Mouse (Mus musculus): Measurements from ENCODE around the gene Ndufs3. TPM values are rescaled to one million over a fixed set of nuclear protein-coding genes. Genes with fewer than 3 reads are reported as not detected.

Ndufs3 gene
- polyA plus RNA-seq, 1 experiment from 2014 or later: 240 TPM

- DNase-seq (ENCODE audit: low spot score) (peak; percentile 71), ATAC-seq (peak; percentile 78)
- Histone ChIP-seq H3K4me3 (ENCODE audit: low read depth, low read length) (peak overlapping the region; percentile 40), H3K4me2 (ENCODE audit: low read length) (peak overlapping the region; percentile 63), H3K9me3 (replicated peaks; ENCODE audit: control insufficient read depth, low read length) (no peaks in the 10 kb centered on the region), H3K36me3 (ENCODE audit: control insufficient read depth, insufficient read depth, low read length) (peaks cover 22% of the 10 kb centered on the region), H3K27me3 (replicated peaks; ENCODE audit: control insufficient read depth, insufficient read depth, low read length) (peaks cover 21% of the 10 kb centered on the region), H3K4me1 (ENCODE audit: control insufficient read depth, insufficient read depth, low read length) (peaks cover 5% of the 10 kb centered on the region; the same call in 1 of the 2 replicates), H3K9ac (ENCODE audit: low read length) (peak overlapping the region; percentile 60), H3K27ac (ENCODE audit: low read depth, low read length) (peak overlapping the region; percentile 44; the same call in 1 of the 2 replicates)
- 6% methylated on average over 129 of the region's 133 CpGs for WGBS
Measured at GRCm38 (mm10) chr2:90889550-90890548, 14.8 kb downstream of the Ndufs3 start.

GRCm38 (mm10) chr2:90887627-90888026, 17.0 kb downstream of the Ndufs3 start:
- 73% methylated on average over 5 of the region's 5 CpGs for WGBS
- Histone ChIP-seq H3K27me3 (replicated peaks; ENCODE audit: control insufficient read depth, insufficient read depth, low read length) (peaks cover 21% of the 10 kb centered on the region), H3K9ac (ENCODE audit: low read length) (peak overlapping the region; percentile 88; the same call in 1 of the 2 replicates)

DNA sequence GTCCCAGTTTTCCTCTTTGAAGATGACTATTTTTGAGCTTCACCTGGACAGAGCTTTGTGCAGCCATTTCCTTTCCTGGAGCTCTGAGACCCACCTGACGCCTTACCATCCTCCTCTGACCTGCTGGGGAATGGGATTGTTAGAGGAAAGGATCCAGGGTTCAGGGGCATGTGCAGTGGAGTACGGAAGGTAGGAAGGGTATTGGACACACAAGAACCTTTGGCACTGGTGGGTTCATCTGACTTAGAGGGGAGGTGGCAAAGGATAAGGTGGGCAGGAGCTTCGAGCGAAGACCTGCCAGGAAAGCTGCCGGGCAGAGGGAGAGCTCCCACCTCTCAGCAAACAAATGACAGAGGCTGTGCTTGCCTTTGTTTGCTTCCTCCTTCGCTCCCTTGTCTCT, 18.2 kb downstream of the Ndufs3 start:
- Histone ChIP-seq H3K4me1 (ENCODE audit: control insufficient read depth, insufficient read depth, low read length) (peaks cover 9% of the 10 kb centered on the region; the same call in 1 of the 2 replicates), H3K4me2 (ENCODE audit: low read length) (peak overlapping the region; percentile 89), H3K4me3 (ENCODE audit: low read depth, low read length) (peak overlapping the region; percentile 63), H3K27me3 (replicated peaks; ENCODE audit: control insufficient read depth, insufficient read depth, low read length) (peaks cover 21% of the 10 kb centered on the region), H3K9ac (ENCODE audit: low read length) (peak overlapping the region; percentile 88), H3K27ac (ENCODE audit: low read depth, low read length) (peak overlapping the region; percentile 84; the same call in 1 of the 2 replicates), H3K9me3 (replicated peaks; ENCODE audit: control insufficient read depth, low read length) (no peaks in the 10 kb centered on the region), H3K36me3 (ENCODE audit: control insufficient read depth, insufficient read depth, low read length) (no peaks in the 10 kb centered on the region)
- 25% methylated on average over 6 of the region's 6 CpGs for WGBS
- ATAC-seq (no peak), DNase-seq (ENCODE audit: low spot score) (no peak)

More at GRCm38 (mm10) chr2:90887627-90888026, 17.0 kb downstream of the Ndufs3 start:
- Histone ChIP-seq H3K36me3 (ENCODE audit: control insufficient read depth, insufficient read depth, low read length) (peaks cover 8% of the 10 kb centered on the region; the same call in 1 of the 2 replicates), H3K9me3 (replicated peaks; ENCODE audit: control insufficient read depth, low read length) (no peaks in the 10 kb centered on the region), H3K4me3 (ENCODE audit: low read depth, low read length) (peak overlapping the region; percentile 63), H3K27ac (ENCODE audit: low read depth, low read length) (no peak overlapping the region), H3K4me2 (ENCODE audit: low read length) (peak overlapping the region; percentile 89), H3K4me1 (ENCODE audit: control insufficient read depth, insufficient read depth, low read length) (peaks cover 9% of the 10 kb centered on the region; the same call in 1 of the 2 replicates)
- DNase-seq (ENCODE audit: low spot score) (no peak), ATAC-seq (no peak)

DNA sequence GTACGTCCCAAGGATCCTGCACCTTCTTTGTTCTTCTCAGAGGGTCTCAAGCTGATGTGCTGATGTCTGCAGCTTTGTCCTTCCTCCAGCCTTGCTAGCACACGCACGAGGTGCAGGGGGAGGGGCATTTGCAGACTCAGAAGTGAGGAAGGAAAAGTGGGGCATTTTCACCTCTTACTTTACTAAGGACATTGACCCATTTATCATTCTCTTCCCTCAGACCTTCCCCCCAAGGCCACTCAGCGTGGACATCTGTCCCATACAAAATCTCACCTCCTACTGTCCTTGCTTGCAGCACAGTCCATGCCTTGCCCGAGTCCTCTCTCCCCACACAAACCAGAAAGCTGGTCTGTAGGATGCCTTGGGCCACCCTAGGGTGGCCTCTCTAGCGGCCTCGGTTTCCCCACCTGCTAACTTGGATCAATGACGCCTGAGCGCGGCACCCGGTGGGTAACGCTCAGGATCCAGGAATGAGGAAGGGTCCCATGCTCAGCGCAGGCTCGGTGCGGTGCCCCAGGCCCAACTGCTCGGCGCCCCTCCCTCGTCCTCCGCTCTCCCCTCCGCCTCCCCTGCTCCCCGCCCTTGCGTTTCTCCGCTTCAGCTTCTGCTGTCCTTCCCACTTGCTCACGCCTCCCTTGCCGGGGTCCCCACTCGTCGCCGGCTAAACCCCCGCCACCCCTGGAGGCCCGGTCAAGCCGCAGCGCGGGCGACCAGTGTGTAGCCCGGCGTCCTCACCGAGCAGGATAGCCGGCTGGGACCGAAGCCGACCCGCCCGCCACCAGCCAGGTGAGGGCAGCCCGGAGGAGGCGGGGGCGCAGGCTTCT, 19.2 kb downstream of the Ndufs3 start, which contains the start of gene C1qtnf4:
Gene C1qtnf4 (plus strand): TSS at position 643 of the 824 bp plus-strand sequence.
- Histone ChIP-seq H3K4me3 (ENCODE audit: low read depth, low read length) (peak within 1 kb of the TSS; percentile 63), H3K4me2 (ENCODE audit: low read length) (peak within 1 kb of the TSS; percentile 89), H3K27me3 (replicated peaks; ENCODE audit: control insufficient read depth, insufficient read depth, low read length) (peaks cover 21% of the 10 kb centered on the region), H3K4me1 (ENCODE audit: control insufficient read depth, insufficient read depth, low read length) (peaks cover 8% of the 10 kb centered on the region; the same call in 1 of the 2 replicates), H3K9ac (ENCODE audit: low read length) (peak within 1 kb of the TSS; percentile 88), H3K27ac (ENCODE audit: low read depth, low read length) (peak within 1 kb of the TSS; percentile 84), H3K36me3 (ENCODE audit: control insufficient read depth, insufficient read depth, low read length) (no peaks in the 10 kb centered on the region), H3K9me3 (replicated peaks; ENCODE audit: control insufficient read depth, low read length) (no peaks in the 10 kb centered on the region)
- ATAC-seq: peak; percentile 73
- DNase-seq (ENCODE audit: low spot score): peak; percentile 74
- WGBS: under 1% methylated on average over 42 of the region's 45 CpGs

- peaks cover under 1% of the 10 kb centered on the region for H3K27me3 ChIP-seq (replicated peaks; ENCODE audit: control insufficient read depth, insufficient read depth, low read length)
- H3K4me1 ChIP-seq (ENCODE audit: control insufficient read depth, insufficient read depth, low read length): peaks cover 4% of the 10 kb centered on the region; the same call in 1 of the 2 replicates
- no peak overlapping the region for H3K4me3 ChIP-seq (ENCODE audit: low read depth, low read length)
- no peaks in the 10 kb centered on the region for H3K36me3 ChIP-seq (ENCODE audit: control insufficient read depth, insufficient read depth, low read length)
- no peak overlapping the region for H3K4me2 ChIP-seq (ENCODE audit: low read length)
- ATAC-seq (no peak), DNase-seq (ENCODE audit: low spot score) (no peak)
- H3K9me3 ChIP-seq (replicated peaks; ENCODE audit: control insufficient read depth, low read length): no peaks in the 10 kb centered on the region
- H3K27ac ChIP-seq (ENCODE audit: low read depth, low read length): no peak overlapping the region
- WGBS: 81% methylated on average over 2 of the region's 2 CpGs
- H3K9ac ChIP-seq (ENCODE audit: low read length): no peak overlapping the region
Measured at GRCm38 (mm10) chr2:90881824-90882223, 22.8 kb downstream of the Ndufs3 start.

GRCm38 (mm10) chr2:90880144-90880785, 24.4 kb downstream of the Ndufs3 start:
- Histone ChIP-seq H3K36me3 (ENCODE audit: control insufficient read depth, insufficient read depth, low read length) (no peaks in the 10 kb centered on the region), H3K4me3 (ENCODE audit: low read depth, low read length) (no peak overlapping the region), H3K9me3 (replicated peaks; ENCODE audit: control insufficient read depth, low read length) (no peaks in the 10 kb centered on the region), H3K27ac (ENCODE audit: low read depth, low read length) (no peak overlapping the region), H3K9ac (ENCODE audit: low read length) (no peak overlapping the region), H3K4me2 (ENCODE audit: low read length) (no peak overlapping the region), H3K27me3 (replicated peaks; ENCODE audit: control insufficient read depth, insufficient read depth, low read length) (no peaks in the 10 kb centered on the region), H3K4me1 (ENCODE audit: control insufficient read depth, insufficient read depth, low read length) (peaks cover 4% of the 10 kb centered on the region; the same call in 1 of the 2 replicates)
- DNase-seq (ENCODE audit: low spot score) (peak; percentile 34), ATAC-seq (no peak)
- WGBS: 10% methylated on average over 6 of the region's 6 CpGs

- Histone ChIP-seq H3K27me3 (replicated peaks; ENCODE audit: control insufficient read depth, insufficient read depth, low read length) (no peaks in the 10 kb centered on the region), H3K27ac (ENCODE audit: low read depth, low read length) (no peak overlapping the region), H3K9ac (ENCODE audit: low read length) (no peak overlapping the region), H3K4me1 (ENCODE audit: control insufficient read depth, insufficient read depth, low read length) (peaks cover 3% of the 10 kb centered on the region; the same call in 1 of the 2 replicates), H3K36me3 (ENCODE audit: control insufficient read depth, insufficient read depth, low read length) (no peaks in the 10 kb centered on the region), H3K4me2 (ENCODE audit: low read length) (no peak overlapping the region), H3K4me3 (ENCODE audit: low read depth, low read length) (no peak overlapping the region), H3K9me3 (replicated peaks; ENCODE audit: control insufficient read depth, low read length) (no peaks in the 10 kb centered on the region)
- ATAC-seq (no peak), DNase-seq (ENCODE audit: low spot score) (no peak)
Measured at GRCm38 (mm10) chr2:90879419-90879818, 25.2 kb downstream of the Ndufs3 start.

GRCm38 (mm10) chr2:90877584-90878259, 26.9 kb downstream of the Ndufs3 start:
- Histone ChIP-seq H3K27ac (ENCODE audit: low read depth, low read length) (no peak overlapping the region), H3K4me2 (ENCODE audit: low read length) (no peak overlapping the region), H3K4me3 (ENCODE audit: low read depth, low read length) (no peak overlapping the region), H3K9ac (ENCODE audit: low read length) (no peak overlapping the region), H3K9me3 (replicated peaks; ENCODE audit: control insufficient read depth, low read length) (no peaks in the 10 kb centered on the region), H3K4me1 (ENCODE audit: control insufficient read depth, insufficient read depth, low read length) (no peaks in the 10 kb centered on the region), H3K36me3 (ENCODE audit: control insufficient read depth, insufficient read depth, low read length) (no peaks in the 10 kb centered on the region), H3K27me3 (replicated peaks; ENCODE audit: control insufficient read depth, insufficient read depth, low read length) (no peaks in the 10 kb centered on the region)
- ATAC-seq (no peak), DNase-seq (ENCODE audit: low spot score) (no peak)
- WGBS: 86% methylated on average over 4 of the region's 5 CpGs

Measured in forebrain, embryonic 14.5 days (tissue).